Mouse (Mus musculus) adrenal gland (tissue): Measurements from ENCODE around the gene Tmem161a.

ENCODE experiments used
- intact Hi-C: fragments of 180-260 bp; cut with DNase I; formaldehyde crosslinking; loops from one replicate; pipeline ENCODE4 v1.15.1; 2025
- long read RNA-seq, 2 experiments: library from polyadenylated mRNA; unstranded; transcript quantifications; one replicate each; pipeline ENCODE4 v2.0.0; 2020; ENCODE audit warnings: borderline replicate concordance in 1 of 2; ENCODE audit not compliant: insufficient replicate concordance in 1 of 2

The Tmem161a gene
- long read RNA-seq, experiment 1, transcript Tmem161a-201 (12 exons, 3,018 nt): major isoform, 12 of 40 reads
- long read RNA-seq, experiment 1, transcript Tmem161a-214 (11 exons, 2,080 nt): minor isoform, 5 of 40 reads
- long read RNA-seq, experiment 1, partial matches to known transcripts: 11 of 40 reads
- long read RNA-seq, experiment 1, other reads (novel, unspliced or antisense): 12 of 40 reads
- long read RNA-seq, experiment 2, transcript Tmem161a-201 (12 exons, 3,018 nt): major isoform, 13 of 45 reads
- long read RNA-seq, experiment 2, partial matches to known transcripts: 22 of 45 reads
- long read RNA-seq, experiment 2, other reads (novel, unspliced or antisense): 6 of 45 reads

GRCm38 (mm10) chr8:70172043-70172681 is at the start of gene Tmem161a:
TSS of gene Tmem161a (plus strand) at chr8:70172356.
- intact Hi-C loops: no loop called here

DNA sequence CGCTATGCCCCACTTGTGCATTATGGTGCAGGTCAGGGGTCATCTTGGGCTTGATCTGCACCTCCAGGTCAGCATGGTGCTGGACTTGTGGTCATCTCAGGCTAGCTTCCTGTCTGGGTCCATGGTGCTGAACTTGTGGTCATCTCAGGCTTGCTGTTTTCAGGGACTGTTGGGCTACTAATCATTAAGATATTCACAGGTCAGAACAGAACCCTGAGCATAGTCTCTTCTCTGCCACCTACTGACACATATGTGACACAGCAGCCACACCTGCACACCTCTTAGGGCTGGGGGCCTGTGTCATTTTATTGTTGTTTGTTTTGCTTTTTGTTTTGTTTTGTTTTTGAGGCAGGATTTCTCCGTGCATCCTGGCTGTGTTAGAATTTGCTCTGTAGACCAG is 49.3 kb upstream of the Tmem161a start:
- intact Hi-C loops: no loop called here

DNA sequence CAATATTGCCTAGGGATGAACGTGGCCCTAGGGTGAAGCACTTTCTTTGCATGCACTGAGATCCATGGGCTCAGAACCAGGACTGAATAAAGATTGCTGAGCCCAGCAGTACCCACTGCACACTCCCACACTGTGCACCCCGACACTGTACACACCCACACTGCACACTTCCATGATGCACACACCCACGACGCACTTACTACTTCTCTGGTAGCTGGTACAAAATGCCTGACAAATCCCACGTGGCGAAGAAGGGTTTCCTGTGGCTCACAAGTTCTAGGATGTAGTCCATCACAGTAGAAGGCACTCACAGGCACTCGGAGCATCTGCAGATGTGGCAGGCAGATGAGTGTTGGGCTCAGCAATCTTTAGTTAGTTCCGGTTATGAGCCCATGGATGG is 47.2 kb upstream of the Tmem161a start:
- intact Hi-C loops: no loop called here

DNA sequence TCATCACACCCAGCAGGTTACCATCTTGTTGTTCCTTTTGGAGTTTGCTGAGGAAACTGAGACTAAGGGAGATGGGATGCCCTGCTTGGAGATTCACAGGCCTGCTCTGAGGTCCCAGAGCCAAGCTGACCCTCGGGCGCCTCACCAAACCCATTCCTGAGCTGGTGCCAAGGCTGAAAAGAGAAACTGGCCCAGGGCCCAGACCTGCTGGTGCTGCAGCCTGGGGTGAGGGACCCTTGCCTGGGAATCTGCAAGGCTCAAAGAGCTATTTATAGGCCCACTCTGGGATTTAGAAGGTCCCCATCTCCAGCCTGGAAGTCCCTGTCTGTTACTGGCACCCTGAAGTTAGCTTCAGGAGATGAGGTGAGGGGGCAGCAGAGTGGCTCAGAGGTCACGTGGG is 43.7 kb upstream of the Tmem161a start:
- intact Hi-C loops: no loop called here

DNA sequence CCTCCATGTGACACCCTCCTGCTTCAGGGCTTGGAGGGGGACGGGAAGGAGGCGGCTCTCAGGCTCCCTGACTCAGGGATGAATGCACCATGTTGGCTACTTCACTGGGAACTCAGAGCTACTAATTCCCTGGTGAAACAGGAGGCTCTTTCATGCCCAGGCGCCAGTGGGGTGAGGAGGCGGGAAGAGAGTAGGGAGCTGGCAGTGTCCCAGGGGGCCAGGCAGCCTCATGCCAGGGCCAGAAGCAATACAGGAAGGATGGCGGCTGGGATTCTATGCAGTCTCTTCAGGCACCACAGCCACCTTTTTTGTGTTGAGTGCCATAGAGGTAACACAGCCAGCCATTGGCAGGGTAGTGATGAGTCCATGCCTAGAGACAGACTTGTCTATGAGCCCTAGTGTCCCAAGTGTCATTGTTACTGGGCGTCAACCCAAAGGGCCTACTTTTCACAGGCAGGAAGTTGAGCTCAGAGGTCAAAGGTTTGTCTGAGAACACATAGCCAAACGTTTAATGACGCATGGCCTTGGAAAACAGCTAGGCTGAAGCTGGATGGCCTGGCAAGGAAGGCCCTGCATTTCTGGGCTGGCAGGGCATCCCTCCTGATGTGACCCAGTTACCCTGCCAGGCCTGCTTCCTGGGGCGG is 42.7 kb upstream of the Tmem161a start:
- intact Hi-C loops: no loop called here

DNA sequence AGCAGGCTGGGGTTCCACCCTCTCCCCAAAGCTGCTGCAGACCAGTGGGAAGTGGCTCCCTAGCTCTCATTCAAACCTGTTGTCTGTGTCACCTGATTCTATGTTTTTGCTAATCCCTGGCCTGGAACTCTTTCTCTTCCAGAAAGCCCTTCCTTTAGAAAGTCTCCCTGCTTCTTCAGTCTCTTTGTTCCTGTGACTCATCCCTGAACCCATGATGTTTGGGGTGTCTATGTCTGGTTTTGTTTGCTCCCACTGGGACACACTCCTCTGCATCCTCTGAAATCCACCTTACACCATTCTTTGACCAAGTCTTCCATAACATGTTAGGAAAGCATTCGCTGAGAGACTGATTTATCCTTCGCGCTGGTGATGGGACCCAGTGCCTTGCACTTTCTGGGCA is 42.1 kb upstream of the Tmem161a start:
- intact Hi-C loops: no loop called here

DNA sequence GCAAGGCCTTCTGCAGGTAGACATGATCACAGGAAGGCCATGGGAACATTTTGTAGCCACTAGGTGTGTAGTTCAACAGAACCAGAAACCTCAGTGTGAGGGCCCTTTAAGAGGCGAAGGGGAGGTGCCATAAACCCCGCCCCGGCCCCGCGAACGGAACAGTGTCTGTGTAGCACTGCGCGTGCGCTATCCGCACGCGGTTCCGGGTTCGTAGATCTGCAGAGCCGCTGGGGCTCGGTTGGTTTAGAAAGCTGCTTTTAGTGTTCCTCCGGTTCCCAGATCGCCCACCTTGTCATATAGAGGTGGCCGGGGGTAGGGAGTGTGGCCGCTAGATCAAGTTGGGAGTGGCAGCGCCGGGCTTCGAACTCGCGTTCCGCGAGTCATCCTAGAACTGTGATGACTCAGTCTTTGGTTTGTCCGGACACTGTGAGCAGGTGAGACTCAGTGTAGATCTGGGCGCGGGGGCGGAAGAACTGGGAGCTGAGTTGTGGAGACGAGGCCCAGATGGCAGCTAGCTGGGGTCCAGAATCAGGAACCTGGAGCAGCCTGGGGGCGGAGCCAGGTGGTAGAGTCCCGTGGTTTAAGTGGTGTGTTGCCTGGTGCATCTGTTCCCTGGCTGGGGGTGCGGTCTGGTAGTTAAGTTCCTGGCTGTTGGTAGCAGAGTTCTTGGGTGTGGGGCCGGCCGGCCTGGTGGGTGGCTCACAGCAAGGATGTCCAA is 40.8 kb upstream of the Tmem161a start, which contains the start of gene Nr2c2ap:
TSS of gene Nr2c2ap (plus strand) at position 168 of the 718 bp plus-strand sequence.
- intact Hi-C loops: no loop called here

- intact Hi-C loops: no loop called here
Observed at GRCm38 (mm10) chr8:70134086-70134485, 38.1 kb upstream of the Tmem161a start.

- intact Hi-C loops: no loop called here
Observed at GRCm38 (mm10) chr8:70134931-70135330, 37.2 kb upstream of the Tmem161a start.

DNA sequence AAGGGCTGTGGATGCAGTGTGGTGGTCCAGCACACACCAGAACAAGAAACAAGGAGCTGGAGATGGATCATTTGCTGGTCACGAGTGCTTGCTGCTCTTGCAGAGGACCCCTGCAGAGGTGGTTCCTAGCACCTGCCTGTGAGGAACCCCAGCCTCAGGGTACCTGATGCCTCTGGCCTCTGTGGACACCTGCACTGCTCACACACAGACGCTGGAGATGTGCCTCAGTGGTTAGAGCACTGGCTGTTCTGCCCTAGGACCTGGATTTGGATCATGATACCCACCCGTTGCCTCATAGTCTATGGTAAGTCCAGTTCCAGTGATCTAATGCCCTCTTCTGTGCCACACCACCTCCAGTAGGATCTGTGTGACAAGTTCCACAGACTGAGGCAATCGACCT is 35.6 kb upstream of the Tmem161a start:
- intact Hi-C loops: no loop called here

GRCm38 (mm10) chr8:70137890-70138289 is 34.3 kb upstream of the Tmem161a start:
- intact Hi-C loops: no loop called here

DNA sequence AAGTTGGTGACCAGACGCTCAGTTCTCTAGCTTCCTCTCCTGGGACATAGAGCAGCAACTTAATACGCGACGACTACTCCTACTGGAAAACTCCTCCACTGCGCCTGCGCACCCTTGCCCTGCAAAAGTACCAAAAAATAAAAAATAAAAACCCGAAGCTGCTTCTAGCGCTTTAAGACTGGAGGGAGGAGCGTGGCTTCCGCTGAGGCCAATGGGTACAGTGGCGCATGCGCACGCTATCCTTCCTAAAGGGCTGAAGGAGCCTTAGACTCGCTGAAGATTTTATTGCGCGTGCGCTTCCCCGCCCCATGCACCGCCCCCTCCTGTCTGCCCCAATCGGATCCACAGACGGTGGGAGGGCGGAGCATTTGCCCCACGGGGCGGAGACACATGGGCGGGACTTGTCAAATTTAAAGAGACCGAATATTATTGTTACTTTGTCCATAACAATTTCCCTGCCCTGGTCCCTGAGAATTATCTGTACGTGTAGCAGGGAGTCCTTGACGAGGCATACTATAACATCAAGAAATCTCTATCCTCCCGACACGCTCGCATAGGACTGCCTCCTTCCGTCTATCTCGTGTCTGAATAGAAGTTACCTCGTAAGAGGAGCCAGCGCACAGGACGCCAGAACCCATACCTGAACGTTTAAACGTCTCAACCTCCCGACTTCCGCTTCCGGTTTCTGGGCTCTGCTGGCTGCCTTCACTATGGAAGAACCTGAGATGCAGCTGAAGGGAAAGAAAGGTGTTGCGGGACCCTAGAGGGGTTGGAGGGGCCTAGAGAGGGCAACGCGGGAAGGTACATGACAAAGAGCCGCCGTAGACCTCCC is 32.9 kb upstream of the Tmem161a start, which contains the start of the genes Rfxank, Borcs8 and Mef2b:
TSS of gene Rfxank (minus strand) at position 129 of the 832 bp plus-strand sequence.
TSS of gene Borcs8 (plus strand) at position 474 of the 832 bp plus-strand sequence.
TSS of gene Mef2b (plus strand) at position 686 of the 832 bp plus-strand sequence.
- intact Hi-C loops: no loop called here

- intact Hi-C loops: no loop called here
Observed at GRCm38 (mm10) chr8:70139981-70140380, 32.2 kb upstream of the Tmem161a start.

- intact Hi-C loops: no loop called here
Observed at GRCm38 (mm10) chr8:70147678-70148607, 24.2 kb upstream of the Tmem161a start.

DNA sequence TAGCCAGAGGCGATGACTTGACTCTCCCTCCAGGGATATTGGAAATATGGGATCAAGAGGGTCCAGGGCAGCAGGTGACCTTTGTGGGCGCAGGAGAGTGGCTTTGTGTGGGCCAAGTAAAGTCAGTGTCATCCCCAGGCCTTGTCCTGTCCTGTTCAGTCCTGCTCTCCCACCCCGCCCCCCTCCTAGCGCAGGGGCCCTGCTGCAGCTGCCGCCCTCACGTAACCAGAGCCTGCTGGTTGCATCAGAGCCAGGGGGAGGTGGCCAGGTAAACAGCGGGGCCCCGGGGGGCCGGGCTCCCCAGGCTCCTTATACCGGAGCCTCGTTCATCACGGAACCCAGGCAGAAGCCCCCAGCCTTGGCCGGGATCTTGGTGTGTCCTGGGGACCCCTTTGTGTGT is 22.0 kb upstream of the Tmem161a start:
- intact Hi-C loops: no loop called here

DNA sequence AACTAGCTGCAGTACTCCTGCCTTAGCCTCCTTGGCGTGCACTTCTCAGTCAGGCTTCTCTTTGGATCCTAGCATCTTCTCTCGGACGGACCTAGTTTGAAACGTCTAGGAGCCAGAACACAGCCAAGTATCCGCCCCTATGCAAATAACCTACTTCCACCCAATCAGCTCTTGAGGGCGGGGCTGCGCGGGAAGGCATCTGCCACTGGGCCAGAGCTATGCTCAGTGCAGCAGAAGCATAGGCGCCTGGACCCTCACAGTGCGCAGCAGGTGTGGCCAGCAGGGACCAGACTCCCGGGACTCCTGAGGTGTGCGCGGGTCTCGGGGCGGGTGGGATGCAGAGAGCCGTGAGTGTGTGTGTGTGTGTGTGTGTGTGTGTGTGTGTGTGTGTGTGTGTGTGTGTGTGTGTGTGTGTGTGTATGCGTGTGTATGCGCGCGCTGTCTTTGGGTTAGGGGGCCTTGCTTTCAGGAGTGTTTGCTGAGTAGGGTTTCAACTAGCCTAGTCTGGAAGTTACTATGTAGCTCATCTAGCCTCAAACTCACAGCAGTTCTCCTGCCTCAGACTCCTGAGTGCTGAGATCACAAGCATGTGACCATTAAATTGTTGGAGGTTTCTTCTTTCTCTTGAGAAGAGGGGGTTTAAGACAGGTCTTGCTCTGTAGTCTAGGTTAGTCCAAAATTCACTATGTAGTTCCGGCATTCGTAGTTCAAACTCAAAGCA is 19.5 kb upstream of the Tmem161a start:
- intact Hi-C loops: no loop called here

- intact Hi-C loops: no loop called here
Observed at GRCm38 (mm10) chr8:70157240-70157800, 14.8 kb upstream of the Tmem161a start.

GRCm38 (mm10) chr8:70158069-70158853 is 13.9 kb upstream of the Tmem161a start:
- intact Hi-C loops: no loop called here
